Mouse (Mus musculus) cerebellum, adult (tissue): ENCODE results near the gene Neurl2.
A peak's percentile ranks its signal among the peaks of the same experiment; 100 is the strongest.
"Not testable (repeated sequence)": the region's sequence is repeated elsewhere in the genome, so short reads cannot be mapped to it uniquely, and the experiment has no call there.

Experiments used
- ATAC-seq: cut with Nextera tagmentation; 2 replicates; pipeline ENCODE4 v1.9.2; 2017; ENCODE audit warnings: mild to moderate bottlenecking, moderate library complexity, mixed read lengths; ENCODE audit not compliant: insufficient number of reproducible peaks, low FRiP score, low TSS enrichment

Neurl2 gene

DNA sequence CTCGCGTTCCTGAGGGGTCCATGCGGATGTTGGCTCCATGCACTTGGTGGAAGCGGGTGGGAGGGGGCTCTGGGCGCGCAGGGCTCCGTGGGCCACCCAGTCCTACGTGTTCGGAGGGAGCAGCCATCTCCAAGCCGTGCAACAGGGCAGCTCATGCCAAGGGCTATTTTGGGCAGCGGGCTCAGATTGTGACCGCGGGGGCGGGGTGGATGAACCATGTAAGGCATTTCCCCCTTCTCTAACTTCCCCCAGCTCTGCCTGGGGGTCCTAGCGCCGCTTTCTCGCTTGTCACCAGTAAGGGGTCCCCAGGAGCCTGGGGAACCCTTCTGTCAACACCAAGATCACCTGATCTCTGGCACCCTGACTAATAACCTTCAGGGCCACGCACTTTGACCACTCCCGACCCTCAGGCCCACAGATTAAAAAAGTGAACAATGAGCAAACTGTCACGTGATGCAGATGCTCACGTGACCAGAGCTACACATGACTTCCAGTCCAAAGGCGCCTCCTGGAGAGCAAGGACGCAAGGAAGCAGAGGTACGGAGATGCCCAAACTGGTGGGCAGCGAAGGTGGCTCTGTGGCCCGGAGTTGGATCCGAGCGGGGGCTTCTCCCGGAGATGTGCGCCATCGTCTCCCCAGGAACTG lies at the start of gene Neurl2:
Gene Neurl2, minus strand, starts transcription at position 143 of the 646 bp plus-strand sequence.
- peak; percentile 57; the same call in 1 of the 2 replicates for ATAC-seq

DNA sequence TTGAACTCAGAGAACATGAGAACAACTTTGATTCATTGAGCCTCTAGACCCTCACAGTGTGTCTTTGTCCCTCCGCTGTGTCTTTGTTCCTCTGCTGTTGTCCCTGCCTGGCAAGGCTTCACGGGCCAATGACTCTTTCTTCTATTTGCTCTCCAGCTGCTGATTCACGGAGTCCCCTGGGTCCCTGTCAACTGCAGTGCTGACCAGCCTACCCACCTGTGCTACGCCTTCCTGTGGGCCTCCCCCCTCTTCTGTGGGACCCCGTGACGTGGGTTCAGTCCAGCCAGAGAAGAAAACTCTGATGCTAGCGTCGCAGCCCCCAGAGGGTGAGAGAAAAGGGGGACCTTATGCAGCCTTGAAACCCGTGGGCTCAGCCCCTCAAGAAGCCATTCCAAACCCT lies 49.4 kb upstream of the Neurl2 start:
- no peak for ATAC-seq

DNA sequence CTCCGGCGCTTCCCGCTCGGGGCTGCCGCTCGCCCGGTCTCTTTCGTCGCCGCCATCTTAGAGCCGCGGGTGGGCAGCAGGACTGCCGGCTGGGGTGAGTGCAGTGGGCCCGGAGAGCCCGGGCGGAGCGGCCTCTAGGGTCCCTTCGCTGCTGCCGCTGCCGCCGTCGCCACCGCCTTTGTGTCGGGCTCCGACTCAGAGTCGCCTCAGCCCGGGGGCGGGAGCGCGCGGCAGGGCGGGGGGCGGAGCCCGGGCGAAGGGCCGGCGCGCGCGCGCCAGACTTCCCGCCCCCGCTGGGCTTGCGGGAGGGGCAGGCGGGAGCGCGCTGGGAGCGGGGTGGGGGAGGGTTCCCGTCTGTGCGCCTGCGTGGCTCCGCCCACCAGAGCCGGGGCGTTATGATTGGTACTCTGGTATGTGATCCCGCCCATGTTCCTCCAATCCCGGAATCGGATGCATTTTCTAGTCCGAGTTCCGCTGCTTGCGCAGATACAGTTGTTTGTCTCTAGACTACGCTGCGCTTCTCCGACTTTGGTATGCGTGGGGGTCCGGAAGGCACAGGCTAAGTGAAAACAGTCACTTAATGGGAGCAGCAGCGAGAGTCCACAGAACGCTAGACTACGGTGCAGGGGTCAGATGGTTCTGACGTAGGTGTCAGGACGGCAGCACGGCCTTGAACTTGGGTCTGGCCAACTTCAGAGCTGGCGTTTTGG lies 46.5 kb upstream of the Neurl2 start:
- ATAC-seq = peak; percentile 71

DNA sequence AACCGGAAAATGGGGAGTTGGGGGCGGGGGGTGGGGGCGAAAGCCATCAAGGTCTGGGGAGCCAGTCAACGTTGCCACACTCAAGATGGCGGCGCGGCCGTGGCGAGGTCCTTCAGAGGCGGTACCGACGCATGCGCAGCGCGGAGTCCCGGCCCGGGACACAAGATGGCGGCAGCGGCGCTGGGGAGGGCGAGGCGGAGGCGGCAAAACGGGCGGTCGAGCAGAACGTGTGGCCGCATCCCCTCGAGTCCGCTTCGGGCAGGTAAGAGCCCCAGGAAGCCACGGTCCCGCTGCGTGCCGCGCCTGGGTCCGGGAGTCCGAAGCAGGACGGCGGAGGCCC lies 45.9 kb upstream of the Neurl2 start, which contains the start of gene Pcif1:
Gene Pcif1, plus strand, starts transcription at position 77 of the 340 bp plus-strand sequence.
- peak; percentile 54; the same call in 1 of the 2 replicates for ATAC-seq

DNA sequence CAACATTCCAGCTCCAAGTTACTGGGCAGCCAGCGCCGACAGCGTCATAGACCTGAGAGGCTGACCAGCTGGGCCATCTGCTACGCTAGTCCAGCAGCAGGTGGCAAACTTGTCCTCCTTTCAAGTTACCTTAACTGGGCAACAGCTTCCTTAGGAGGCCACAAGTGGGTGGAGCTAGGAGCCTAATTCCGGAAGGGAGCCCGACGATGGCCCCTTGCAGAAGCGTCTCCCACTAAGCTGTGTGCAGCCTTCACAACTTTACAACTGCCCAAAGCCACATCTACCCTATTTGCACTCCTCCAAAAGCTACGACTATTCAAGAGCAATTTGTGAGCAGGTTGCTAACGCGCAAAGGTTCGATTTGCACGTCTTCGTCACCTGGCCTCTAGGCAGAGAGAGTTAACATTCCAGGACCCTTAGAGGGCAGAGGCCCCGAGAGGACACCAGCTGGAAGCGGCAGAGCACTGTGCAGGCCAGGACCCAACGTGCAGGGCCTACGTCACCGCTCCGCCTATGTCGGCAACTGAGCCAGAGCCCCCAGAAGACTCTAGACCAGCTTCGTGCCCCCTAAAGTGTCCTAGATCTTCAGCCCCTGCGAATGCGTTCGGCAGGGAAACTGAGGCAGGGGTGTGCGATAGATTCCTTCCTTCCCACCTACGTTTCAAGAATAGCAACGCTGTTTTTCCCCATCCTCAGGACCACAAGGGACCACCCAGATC lies 45.4 kb upstream of the Neurl2 start:
- ATAC-seq = peak; percentile 29; the same call in 1 of the 2 replicates

DNA sequence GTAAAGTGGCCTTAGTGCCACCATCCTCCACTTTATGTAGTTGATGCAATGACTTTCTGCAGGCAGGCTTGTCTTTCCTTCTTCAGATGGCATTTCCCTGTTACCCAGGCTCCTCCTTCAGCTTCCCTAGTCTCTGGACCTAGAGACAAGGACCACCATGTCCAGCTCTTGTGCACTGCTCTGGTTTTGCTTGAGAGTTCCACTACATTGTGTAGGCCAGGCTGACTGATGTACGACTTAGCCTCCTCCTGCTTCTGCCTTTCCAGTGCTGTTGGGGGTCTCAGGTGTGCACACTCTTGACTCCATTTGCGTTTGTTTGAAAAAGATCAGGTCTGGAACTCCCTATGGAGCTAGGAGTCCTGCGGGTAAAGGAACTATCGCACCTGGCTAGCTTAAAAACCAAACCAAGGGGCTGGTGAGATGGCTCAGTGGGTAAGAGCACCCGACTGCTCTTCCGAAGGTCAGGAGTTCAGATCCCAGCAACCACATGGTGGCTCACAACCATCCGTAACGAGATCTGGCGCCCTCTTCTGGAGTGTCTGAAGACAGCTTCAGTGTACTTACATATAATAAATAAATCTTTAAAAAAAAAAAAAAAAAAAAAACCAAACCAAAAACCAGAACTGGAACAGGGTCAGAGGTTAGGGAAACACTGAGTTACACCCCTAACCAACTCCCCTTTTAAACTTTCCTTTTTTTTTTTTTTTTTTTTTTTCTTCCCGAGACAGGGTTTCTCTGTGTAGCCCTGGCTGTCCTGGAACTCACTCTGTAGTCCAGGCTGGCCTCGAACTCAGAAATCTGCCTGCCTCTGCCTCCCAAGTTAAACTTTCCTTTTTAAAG lies 44.3 kb upstream of the Neurl2 start:
- not testable (repeated sequence) for ATAC-seq

DNA sequence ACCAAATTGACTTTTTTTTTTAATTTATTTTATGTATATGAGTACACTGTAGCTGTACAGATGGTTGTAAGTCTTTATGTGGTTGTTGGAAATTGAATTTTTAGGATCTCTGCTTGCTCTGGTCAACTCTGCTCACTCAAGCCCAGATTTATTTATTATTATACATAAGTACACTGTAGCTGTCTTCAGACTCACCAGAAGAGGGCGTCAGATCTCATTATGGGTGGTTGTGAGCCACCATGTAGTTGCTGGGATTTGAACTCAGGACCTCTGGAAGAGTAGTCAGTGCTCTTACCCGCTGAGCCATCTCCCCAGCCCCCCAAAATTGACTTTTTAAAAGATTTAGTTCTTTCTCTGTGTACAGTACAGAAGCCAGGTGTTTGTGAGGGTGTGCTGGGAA lies 42.4 kb upstream of the Neurl2 start:
- ATAC-seq = not testable (repeated sequence)

DNA sequence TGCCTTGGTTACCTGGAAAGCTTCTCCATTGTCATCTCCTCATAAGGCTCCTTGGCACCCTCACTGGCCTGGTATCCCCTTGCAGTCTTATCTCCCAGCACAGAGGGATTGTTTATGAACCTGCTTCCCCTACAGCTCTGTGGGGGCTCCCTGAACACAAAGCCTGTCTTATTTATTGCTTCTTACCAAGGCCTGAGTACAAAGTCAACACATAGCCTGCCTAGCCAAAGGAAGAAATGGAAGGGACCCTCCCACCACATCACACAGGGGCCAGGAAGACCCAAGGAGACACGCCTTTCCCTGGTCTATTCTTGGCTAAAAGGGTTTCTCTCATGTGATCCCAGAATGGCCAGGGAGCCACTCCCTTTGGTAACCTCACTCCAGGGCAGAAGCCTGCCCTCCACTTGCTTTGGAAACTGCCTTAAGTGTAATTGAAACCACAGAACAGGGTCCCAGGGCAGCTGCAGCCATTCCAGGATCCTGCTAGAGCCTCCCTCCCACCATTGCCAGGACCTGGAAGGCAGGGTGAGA lies 41.0 kb upstream of the Neurl2 start:
- no peak for ATAC-seq

DNA sequence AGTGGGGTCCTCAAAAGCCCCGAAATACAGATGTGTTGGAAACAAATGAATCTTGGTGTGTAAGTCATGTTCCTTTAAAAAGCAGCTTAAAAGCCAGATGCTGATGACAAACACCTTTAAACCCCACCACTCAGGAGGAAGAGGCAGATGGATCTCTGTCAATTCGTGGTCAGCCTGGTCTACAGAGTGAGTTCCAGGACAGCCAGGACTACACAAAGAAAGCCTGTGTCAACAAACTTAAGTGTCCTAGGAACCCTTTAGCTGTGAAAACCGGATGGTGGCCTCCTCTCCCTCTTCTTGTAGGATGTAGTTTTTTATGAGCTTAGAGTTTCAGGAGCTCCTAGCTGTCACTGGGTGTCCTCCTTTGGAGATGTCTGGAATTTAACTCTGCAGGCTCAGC lies 40.4 kb upstream of the Neurl2 start:
- ATAC-seq = no peak

DNA sequence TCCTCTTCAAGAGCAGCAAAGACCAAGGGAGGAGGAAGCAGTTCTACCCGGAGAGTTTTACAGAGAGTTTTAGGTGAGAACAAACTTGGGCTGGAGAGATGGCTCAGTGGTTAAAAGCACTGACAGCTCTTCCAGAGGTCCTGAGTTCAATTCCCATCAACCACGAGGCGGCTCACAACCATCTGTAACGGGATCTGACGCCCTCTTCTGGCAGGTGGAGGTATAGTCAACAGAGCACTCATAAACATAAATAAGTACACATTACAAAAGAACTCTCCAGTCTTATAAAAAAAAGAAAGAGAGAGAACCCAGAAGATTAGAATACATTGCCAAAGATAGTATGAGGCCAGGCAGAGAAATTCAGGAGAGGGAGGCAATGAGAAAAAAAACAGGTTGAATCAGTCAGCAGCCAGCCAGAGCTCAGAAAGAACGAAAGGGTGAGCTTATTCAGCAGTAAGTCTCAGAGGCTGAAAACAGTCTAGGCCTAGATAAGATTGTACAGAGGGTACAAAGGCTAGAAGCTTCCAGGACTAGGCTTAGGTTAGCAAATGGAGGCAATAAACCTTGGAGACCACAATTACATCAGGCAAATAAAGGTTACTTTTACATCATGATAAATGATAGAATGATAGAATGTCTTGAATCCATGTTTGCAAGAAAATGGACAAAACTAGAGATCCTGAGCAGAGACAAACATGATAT lies 38.5 kb upstream of the Neurl2 start:
- ATAC-seq = no peak

DNA sequence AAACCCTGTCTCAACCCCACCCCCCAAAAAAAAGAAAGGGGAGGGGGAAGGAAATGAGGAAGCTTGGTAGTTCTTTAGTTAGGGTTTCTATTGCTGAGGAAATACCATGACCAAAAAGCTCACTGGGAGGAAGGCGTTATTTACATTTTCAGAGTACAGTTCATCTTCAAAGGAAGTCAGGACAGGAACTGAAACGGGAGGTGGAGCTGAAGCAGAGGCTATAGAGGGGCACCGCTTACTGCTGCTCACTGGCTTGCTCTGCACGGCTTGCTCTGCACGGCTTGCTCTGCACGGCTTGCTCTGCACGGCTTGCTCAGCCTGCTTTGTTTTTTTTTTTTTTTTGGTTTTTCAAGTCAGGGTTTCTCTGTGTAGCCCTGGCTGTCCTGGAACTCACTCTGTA lies 35.2 kb upstream of the Neurl2 start:
- ATAC-seq = no peak

DNA sequence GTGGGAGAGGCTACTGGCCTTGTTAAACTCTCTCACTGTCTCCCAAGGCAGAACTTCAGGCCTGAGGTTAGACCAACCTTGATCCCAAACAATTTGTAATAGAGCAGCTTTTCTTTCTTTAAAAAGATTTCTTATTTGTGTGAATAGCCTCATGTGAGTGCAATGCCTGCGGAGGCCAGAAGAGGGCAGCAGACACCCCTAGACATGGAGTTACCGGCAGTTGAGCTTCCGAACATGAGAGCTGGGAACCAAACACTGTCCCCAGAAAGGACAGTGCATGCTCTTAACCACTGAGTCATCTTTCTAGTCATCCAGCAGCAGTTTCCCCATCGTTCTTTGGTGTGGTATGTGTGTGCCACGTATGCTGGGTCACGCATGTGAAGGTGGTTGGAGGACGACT lies 34.3 kb upstream of the Neurl2 start:
- ATAC-seq = no peak

DNA sequence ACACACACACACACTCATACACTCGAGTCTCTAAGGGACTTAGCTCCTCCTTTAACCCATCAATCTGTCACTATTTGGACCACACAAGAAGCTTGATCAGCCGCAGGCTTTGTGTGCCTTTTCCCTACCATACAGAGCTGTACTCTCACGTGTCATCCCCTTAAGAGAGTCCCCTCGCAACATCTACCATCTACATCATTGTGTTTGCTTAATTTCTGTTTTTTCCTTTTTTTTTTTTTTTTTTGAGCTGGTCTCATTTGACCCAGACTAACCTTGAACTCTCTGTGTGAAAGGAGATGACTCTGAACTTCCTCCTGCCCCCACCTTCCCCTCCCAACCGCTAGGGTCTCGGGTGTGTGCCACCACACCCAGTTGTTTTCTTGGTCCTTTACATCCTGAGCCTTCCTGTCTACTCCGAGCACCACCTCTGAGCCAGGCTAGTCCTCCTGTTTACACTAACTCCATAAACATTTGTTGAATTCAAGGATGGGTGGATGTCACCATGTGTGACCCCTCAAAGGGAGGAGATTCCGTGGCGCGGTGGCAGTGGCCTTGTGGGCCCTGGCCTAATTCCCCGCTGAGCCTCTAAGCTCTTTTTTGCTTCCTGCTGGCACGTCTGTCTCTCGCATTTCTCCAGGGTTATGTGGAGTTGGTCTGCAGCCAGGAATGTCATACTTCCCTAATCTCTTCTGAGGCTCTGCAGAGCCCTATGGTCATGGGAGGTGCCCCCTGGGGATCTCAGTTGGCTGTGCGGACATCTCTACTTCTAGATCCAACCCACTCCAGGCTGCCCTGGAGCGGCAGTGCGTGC lies 33.7 kb upstream of the Neurl2 start:
- no peak for ATAC-seq

DNA sequence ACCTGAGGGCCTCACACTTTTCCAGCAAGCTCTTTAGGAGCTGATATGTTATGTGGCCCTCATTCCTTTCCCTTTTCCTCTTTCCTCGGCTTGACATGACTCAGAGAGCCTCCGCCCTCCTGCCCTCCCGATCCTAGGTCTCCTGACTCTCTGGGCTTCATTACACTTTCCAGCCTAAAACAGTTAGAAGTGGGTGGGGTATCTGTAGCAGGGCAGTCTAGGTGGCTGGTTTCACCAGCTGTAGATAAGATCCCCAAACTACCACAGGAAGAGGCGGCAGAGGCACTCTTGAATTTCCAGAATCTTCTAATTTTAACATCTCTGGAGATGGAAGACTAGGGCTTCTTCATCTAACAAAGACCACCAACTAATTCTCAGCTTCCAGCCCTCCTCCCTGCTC lies 31.3 kb upstream of the Neurl2 start:
- ATAC-seq = no peak

DNA sequence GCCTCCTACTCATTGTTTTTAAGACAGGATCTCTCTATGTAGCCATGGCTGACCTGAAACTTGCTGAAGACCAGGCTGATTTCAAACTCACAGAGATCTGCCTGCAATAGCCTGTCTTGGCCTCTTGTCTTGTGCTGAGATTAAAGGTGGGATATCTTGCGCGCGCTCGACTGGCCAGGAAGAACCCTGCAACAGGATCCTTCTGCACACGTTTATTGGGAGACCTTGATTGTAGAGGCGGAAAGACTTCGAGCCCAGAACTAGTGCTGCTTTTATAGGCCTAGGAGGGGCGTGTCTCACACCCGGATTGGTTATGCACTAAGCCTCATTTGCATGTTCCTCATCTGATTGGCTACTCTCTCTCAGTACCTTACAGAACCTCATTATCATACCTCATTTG lies 30.2 kb upstream of the Neurl2 start:
- not testable (repeated sequence) for ATAC-seq

DNA sequence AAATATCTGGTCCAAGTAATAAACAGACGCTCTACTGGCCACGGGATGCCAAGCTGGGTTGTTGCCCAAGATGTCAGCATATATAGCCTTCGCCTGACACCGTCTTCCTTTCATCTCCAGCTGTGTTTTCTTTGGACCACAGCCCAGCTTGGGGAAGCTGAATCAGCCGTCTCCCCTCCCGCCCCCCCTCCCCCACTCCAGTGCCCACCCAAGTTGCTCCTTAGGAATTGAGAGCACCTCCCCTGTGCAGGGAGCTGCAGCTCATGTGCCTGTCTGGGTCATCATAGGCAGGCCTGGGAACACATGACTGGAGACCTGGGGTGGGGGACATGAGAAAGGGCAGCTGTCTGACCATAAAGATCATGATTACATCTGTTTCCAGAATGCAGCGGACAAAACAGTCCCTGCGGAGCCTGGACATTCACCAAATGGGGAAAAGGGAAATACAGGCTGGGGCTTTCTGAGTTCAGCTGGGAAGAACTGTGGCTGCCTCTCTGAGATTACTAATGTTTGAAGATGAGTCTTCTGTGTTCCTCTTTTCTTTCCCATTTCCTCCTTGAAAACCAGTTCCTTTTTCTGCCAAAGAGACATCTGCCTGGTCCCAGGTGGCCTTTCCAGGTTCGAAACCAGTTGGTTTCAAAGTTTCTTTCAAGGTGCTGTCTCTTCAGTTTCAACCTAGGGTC lies 29.1 kb upstream of the Neurl2 start:
- no peak for ATAC-seq

DNA sequence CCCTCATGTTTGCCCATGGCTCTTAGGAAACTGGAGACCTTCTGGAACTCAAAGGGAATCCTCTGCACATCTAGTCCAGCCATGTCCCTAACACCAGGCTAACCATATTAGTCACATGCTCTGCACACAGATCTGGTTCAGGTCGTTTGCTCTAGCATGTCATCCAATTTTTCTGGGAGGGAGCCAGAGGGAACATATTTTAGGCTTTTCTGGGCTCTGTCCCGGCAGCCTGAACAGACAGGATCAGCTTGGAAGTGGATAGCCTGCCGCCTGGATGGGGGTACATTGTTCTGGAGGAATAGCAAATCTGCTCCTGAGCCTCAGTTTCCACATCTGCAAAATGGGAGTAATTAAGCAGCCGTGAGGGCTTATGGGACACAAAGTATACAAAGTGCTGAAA lies 27.8 kb upstream of the Neurl2 start:
- ATAC-seq = no peak
